Mouse (Mus musculus) C2C12 (cell line): Measurements from ENCODE around the gene Pard3b. TPM values are rescaled to one million over a fixed set of nuclear protein-coding genes. Genes with fewer than 3 reads are reported as not detected.

Source experiments
- H3K27me3 ChIP-seq: one replicate; pipeline ENCODE4 v1.6.1; 2011; ENCODE audit not compliant: control insufficient read depth, insufficient read depth, insufficient read length
- H3K36me3 ChIP-seq: one replicate; pipeline ENCODE4 v1.6.1; 2011; ENCODE audit not compliant: control insufficient read depth, insufficient read depth
- H3K4me3 ChIP-seq: one replicate; pipeline ENCODE4 v1.5.1; 2011; ENCODE audit warnings: mild to moderate bottlenecking, control low read depth; ENCODE audit not compliant: poor library complexity, insufficient read depth, severe bottlenecking
- H3K79me2 ChIP-seq: one replicate; pipeline ENCODE4 v1.6.1; 2011; ENCODE audit not compliant: control insufficient read depth, insufficient read depth
- H3K79me3 ChIP-seq: one replicate; pipeline ENCODE4 v1.6.1; 2011; ENCODE audit warnings: low read depth, control low read depth
- H3ac ChIP-seq: one replicate; pipeline ENCODE3; 2011; ENCODE audit warnings: low read depth; ENCODE audit not compliant: control insufficient read depth, insufficient read length
- CEBPB ChIP-seq: IDR thresholded peaks from one replicate; pipeline ENCODE4 v1.6.1; 2011; ENCODE audit warnings: low read depth, mild to moderate bottlenecking, control low read depth, moderate library complexity
- CTCF ChIP-seq: IDR thresholded peaks from one replicate; pipeline ENCODE4 v1.5.1; 2011; ENCODE audit not compliant: control insufficient read depth, insufficient read depth, insufficient read length
- FOSL1 ChIP-seq: IDR thresholded peaks from one replicate; pipeline ENCODE4 v1.8.0; 2011; ENCODE audit warnings: mild to moderate bottlenecking, low read length; ENCODE audit not compliant: poor library complexity, insufficient read depth, severe bottlenecking
- MAX ChIP-seq: IDR thresholded peaks from one replicate; pipeline ENCODE4 v1.6.1; 2011; ENCODE audit warnings: mild to moderate bottlenecking, control low read depth
- MYOD1 ChIP-seq: IDR thresholded peaks from one replicate; pipeline ENCODE4 v1.6.1; 2011; ENCODE audit warnings: low read depth; ENCODE audit not compliant: control insufficient read depth, insufficient read length
- MYOG ChIP-seq: IDR thresholded peaks from one replicate; pipeline ENCODE4 v1.6.1; 2011; ENCODE audit not compliant: control insufficient read depth, insufficient read length; ENCODE audit errors: extremely low read depth
- USF1 ChIP-seq: IDR thresholded peaks from one replicate; pipeline ENCODE4 v1.6.1; 2011; ENCODE audit warnings: low read depth, mild to moderate bottlenecking, control low read depth, moderate library complexity
- polyA plus RNA-seq: library from polyadenylated mRNA; unstranded; fragments of >200 nt; fragmentation: generic; extraction: Trizol; gene quantifications from one replicate; pipeline ENCODE4 v1.2.1, GENCODE M21; 2012; ENCODE audit warnings: missing spikeins

Gene Pard3b
- polyA plus RNA-seq, 1 experiment = 0.20 TPM

GRCm38 (mm10) chr1:62678611-62679344, 1040.2 kb downstream of the Pard3b start:
- no peaks in the 10 kb centered on the region for H3K79me2 ChIP-seq
- no peak overlapping the region for H3ac ChIP-seq
- no peak overlapping the region for H3K4me3 ChIP-seq
- no peaks in the 10 kb centered on the region for H3K36me3 ChIP-seq
- H3K79me3 ChIP-seq = no peaks in the 10 kb centered on the region
- TF ChIP-seq CEBPB = no peak
- no peak for TF ChIP-seq MYOG
- TF ChIP-seq MAX = no peak
- no peak for TF ChIP-seq CTCF
- TF ChIP-seq MYOD1 = no peak
- no peak for TF ChIP-seq FOSL1
- TF ChIP-seq USF1 = no peak
- no peaks in the 10 kb centered on the region for H3K27me3 ChIP-seq

GRCm38 (mm10) chr1:62679466-62679865, 1040.8 kb downstream of the Pard3b start:
- no peaks in the 10 kb centered on the region for H3K79me2 ChIP-seq
- TF ChIP-seq USF1 (no peak), MAX (no peak), CTCF (no peak), FOSL1 (no peak), MYOD1 (no peak), MYOG (no peak), CEBPB (no peak)
- H3K27me3 ChIP-seq = no peaks in the 10 kb centered on the region
- H3K4me3 ChIP-seq = no peak overlapping the region
- no peaks in the 10 kb centered on the region for H3K36me3 ChIP-seq
- H3ac ChIP-seq = no peak overlapping the region
- no peaks in the 10 kb centered on the region for H3K79me3 ChIP-seq

- TF ChIP-seq MYOG (no peak), FOSL1 (no peak), CEBPB (no peak), MYOD1 (no peak), MAX (no peak), CTCF (no peak), USF1 (no peak)
- H3K79me3 ChIP-seq = no peaks in the 10 kb centered on the region
- H3ac ChIP-seq = no peak overlapping the region
- no peak overlapping the region for H3K4me3 ChIP-seq
- H3K27me3 ChIP-seq = no peaks in the 10 kb centered on the region
- no peaks in the 10 kb centered on the region for H3K36me3 ChIP-seq
- no peaks in the 10 kb centered on the region for H3K79me2 ChIP-seq
Observed at GRCm38 (mm10) chr1:62682456-62683385, 1044.1 kb downstream of the Pard3b start.

DNA sequence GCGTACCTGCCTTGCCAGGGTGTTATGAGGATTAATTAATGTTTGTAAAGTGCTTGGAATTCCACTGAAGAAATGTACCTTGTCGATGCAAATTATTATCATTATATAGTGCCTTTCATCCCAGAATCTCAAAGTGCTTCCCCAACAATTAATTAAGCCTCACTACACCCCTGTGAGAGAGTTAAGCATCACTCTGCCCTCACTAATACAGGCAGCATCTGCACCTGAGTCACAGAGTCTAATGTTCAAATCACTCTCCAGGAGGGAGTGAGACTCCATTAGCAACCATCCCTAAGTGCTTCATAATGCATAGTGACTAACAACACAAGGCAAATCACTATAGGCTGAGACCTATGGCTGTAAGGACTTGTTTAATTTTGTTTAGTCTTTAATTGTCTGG, 1044.9 kb downstream of the Pard3b start:
- Histone ChIP-seq H3K79me3 (no peaks in the 10 kb centered on the region), H3K4me3 (no peak overlapping the region), H3K79me2 (no peaks in the 10 kb centered on the region), H3K36me3 (no peaks in the 10 kb centered on the region), H3K27me3 (no peaks in the 10 kb centered on the region), H3ac (no peak overlapping the region)
- TF ChIP-seq MYOD1 = no peak
- TF ChIP-seq CTCF = no peak
- no peak for TF ChIP-seq MYOG
- no peak for TF ChIP-seq CEBPB
- no peak for TF ChIP-seq FOSL1
- no peak for TF ChIP-seq USF1
- no peak for TF ChIP-seq MAX

DNA sequence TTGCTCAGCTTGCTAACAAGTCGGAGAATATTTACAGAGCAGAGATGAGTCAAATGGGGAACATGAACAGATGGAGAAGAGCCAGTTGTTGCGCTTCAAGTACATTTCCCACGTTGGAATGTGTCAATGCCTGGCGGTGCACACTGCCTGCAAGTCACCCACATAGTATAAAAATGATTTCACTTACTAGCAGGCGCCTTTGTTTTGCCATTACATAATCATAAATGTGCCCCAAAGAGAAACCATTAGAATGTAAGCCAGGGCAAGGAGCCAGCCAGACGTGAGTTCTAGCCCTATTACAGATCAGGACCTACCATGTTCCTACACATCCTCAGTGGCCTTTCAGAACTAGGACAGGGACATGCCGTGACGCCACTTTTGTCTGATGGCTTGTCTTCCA, 1048.9 kb downstream of the Pard3b start:
- TF ChIP-seq FOSL1 = no peak
- H3K36me3 ChIP-seq = no peaks in the 10 kb centered on the region
- no peaks in the 10 kb centered on the region for H3K79me2 ChIP-seq
- no peaks in the 10 kb centered on the region for H3K79me3 ChIP-seq
- H3ac ChIP-seq = no peak overlapping the region
- H3K4me3 ChIP-seq = no peak overlapping the region
- H3K27me3 ChIP-seq = no peaks in the 10 kb centered on the region
